Mouse (Mus musculus): Measurements from ENCODE around the gene Gm20388. TPM values are rescaled to one million over a fixed set of nuclear protein-coding genes. Genes with fewer than 3 reads are reported as not detected.

Gene Gm20388
- polyA plus RNA-seq, 1 experiment from 2014 or later: not detected

GRCm38 (mm10) chr8:120388246-120388645 lies 477.6 kb downstream of the Gm20388 start:
- Histone ChIP-seq H3K27ac (no peak overlapping the region), H3K4me3 (no peak overlapping the region), H3K9ac (no peak overlapping the region), H3K4me2 (no peak overlapping the region), H3K4me1 (replicated peaks) (peaks cover 18% of the 10 kb centered on the region), H3K9me3 (replicated peaks) (no peaks in the 10 kb centered on the region), H3K36me3 (no peaks in the 10 kb centered on the region), H3K27me3 (no peaks in the 10 kb centered on the region)
- 93% methylated on average over 6 of the region's 6 CpGs for WGBS
- ATAC-seq (replicated peaks; ENCODE audit: insufficient number of reproducible peaks, insufficient read depth, low FRiP score, low read depth): no peak

- no peaks in the 10 kb centered on the region for H3K36me3 ChIP-seq
- H3K9ac ChIP-seq: no peak overlapping the region
- H3K27ac ChIP-seq: no peak overlapping the region
- H3K27me3 ChIP-seq: no peaks in the 10 kb centered on the region
- WGBS: 79% methylated on average over 7 of the region's 7 CpGs
- no peak overlapping the region for H3K4me2 ChIP-seq
- H3K9me3 ChIP-seq (replicated peaks): no peaks in the 10 kb centered on the region
- no peak overlapping the region for H3K4me3 ChIP-seq
- H3K4me1 ChIP-seq (replicated peaks): peaks cover 12% of the 10 kb centered on the region
- ATAC-seq (replicated peaks; ENCODE audit: insufficient number of reproducible peaks, insufficient read depth, low FRiP score, low read depth): no peak
Measured at GRCm38 (mm10) chr8:120390598-120390997, 480.0 kb downstream of the Gm20388 start.

- Histone ChIP-seq H3K4me1 (replicated peaks) (peaks cover 14% of the 10 kb centered on the region), H3K36me3 (no peaks in the 10 kb centered on the region), H3K4me3 (no peak overlapping the region), H3K9me3 (replicated peaks) (no peaks in the 10 kb centered on the region), H3K27me3 (no peaks in the 10 kb centered on the region), H3K9ac (no peak overlapping the region), H3K4me2 (no peak overlapping the region), H3K27ac (no peak overlapping the region)
- WGBS: 73% methylated on average over 21 of the region's 21 CpGs
- ATAC-seq (replicated peaks; ENCODE audit: insufficient number of reproducible peaks, insufficient read depth, low FRiP score, low read depth): no peak
Measured at GRCm38 (mm10) chr8:120391856-120392255, 481.2 kb downstream of the Gm20388 start.

GRCm38 (mm10) chr8:120393085-120393484 lies 482.4 kb downstream of the Gm20388 start:
- peaks cover 23% of the 10 kb centered on the region for H3K4me1 ChIP-seq (replicated peaks)
- H3K27ac ChIP-seq: no peak overlapping the region
- H3K9ac ChIP-seq: no peak overlapping the region
- no peak overlapping the region for H3K4me2 ChIP-seq
- H3K36me3 ChIP-seq: no peaks in the 10 kb centered on the region
- H3K4me3 ChIP-seq: no peak overlapping the region
- ATAC-seq (replicated peaks; ENCODE audit: insufficient number of reproducible peaks, insufficient read depth, low FRiP score, low read depth): no peak
- no peaks in the 10 kb centered on the region for H3K9me3 ChIP-seq (replicated peaks)
- WGBS: 81% methylated on average over 11 of the region's 11 CpGs
- no peaks in the 10 kb centered on the region for H3K27me3 ChIP-seq

GRCm38 (mm10) chr8:120393871-120394275 lies 483.2 kb downstream of the Gm20388 start:
- Histone ChIP-seq H3K4me3 (no peak overlapping the region), H3K36me3 (no peaks in the 10 kb centered on the region), H3K4me2 (no peak overlapping the region), H3K27ac (no peak overlapping the region), H3K9ac (no peak overlapping the region), H3K9me3 (replicated peaks) (no peaks in the 10 kb centered on the region), H3K27me3 (no peaks in the 10 kb centered on the region), H3K4me1 (replicated peaks) (peaks cover 23% of the 10 kb centered on the region)
- WGBS: 70% methylated on average over 9 of the region's 9 CpGs
- no peak for ATAC-seq (replicated peaks; ENCODE audit: insufficient number of reproducible peaks, insufficient read depth, low FRiP score, low read depth)

- Histone ChIP-seq H3K4me2 (no peak overlapping the region), H3K4me3 (no peak overlapping the region), H3K27me3 (no peaks in the 10 kb centered on the region), H3K27ac (no peak overlapping the region), H3K9me3 (replicated peaks) (no peaks in the 10 kb centered on the region), H3K36me3 (no peaks in the 10 kb centered on the region), H3K9ac (no peak overlapping the region), H3K4me1 (replicated peaks) (peaks cover 23% of the 10 kb centered on the region)
- ATAC-seq (replicated peaks; ENCODE audit: insufficient number of reproducible peaks, insufficient read depth, low FRiP score, low read depth): no peak
- 91% methylated on average over 3 of the region's 3 CpGs for WGBS
Measured at GRCm38 (mm10) chr8:120395892-120396291, 485.3 kb downstream of the Gm20388 start.

GRCm38 (mm10) chr8:120396756-120397155 lies 486.1 kb downstream of the Gm20388 start:
- Histone ChIP-seq H3K36me3 (no peaks in the 10 kb centered on the region), H3K4me3 (no peak overlapping the region), H3K4me2 (no peak overlapping the region), H3K27ac (no peak overlapping the region), H3K9me3 (replicated peaks) (no peaks in the 10 kb centered on the region), H3K4me1 (replicated peaks) (peaks cover 23% of the 10 kb centered on the region), H3K27me3 (no peaks in the 10 kb centered on the region), H3K9ac (no peak overlapping the region)
- WGBS: 46% methylated on average over 3 of the region's 3 CpGs
- no peak for ATAC-seq (replicated peaks; ENCODE audit: insufficient number of reproducible peaks, insufficient read depth, low FRiP score, low read depth)

- Histone ChIP-seq H3K4me3 (no peak overlapping the region), H3K4me1 (replicated peaks) (peaks cover 21% of the 10 kb centered on the region), H3K9me3 (replicated peaks) (no peaks in the 10 kb centered on the region), H3K9ac (no peak overlapping the region), H3K27me3 (no peaks in the 10 kb centered on the region), H3K27ac (no peak overlapping the region), H3K36me3 (no peaks in the 10 kb centered on the region), H3K4me2 (no peak overlapping the region)
- WGBS: 53% methylated on average over 15 of the region's 15 CpGs
- ATAC-seq (replicated peaks; ENCODE audit: insufficient number of reproducible peaks, insufficient read depth, low FRiP score, low read depth): no peak
Measured at GRCm38 (mm10) chr8:120397444-120398411, 487.1 kb downstream of the Gm20388 start.

GRCm38 (mm10) chr8:120399212-120399934 lies 488.7 kb downstream of the Gm20388 start:
- Histone ChIP-seq H3K4me1 (replicated peaks) (peaks cover 15% of the 10 kb centered on the region), H3K9me3 (replicated peaks) (no peaks in the 10 kb centered on the region), H3K9ac (no peak overlapping the region), H3K27me3 (no peaks in the 10 kb centered on the region), H3K4me3 (no peak overlapping the region), H3K36me3 (no peaks in the 10 kb centered on the region), H3K27ac (no peak overlapping the region), H3K4me2 (no peak overlapping the region)
- WGBS: 65% methylated on average over 33 of the region's 33 CpGs
- no peak for ATAC-seq (replicated peaks; ENCODE audit: insufficient number of reproducible peaks, insufficient read depth, low FRiP score, low read depth)

- no peaks in the 10 kb centered on the region for H3K9me3 ChIP-seq (replicated peaks)
- WGBS: 78% methylated on average over 2 of the region's 2 CpGs
- no peak overlapping the region for H3K9ac ChIP-seq
- H3K27ac ChIP-seq: no peak overlapping the region
- H3K36me3 ChIP-seq: no peaks in the 10 kb centered on the region
- no peak overlapping the region for H3K4me3 ChIP-seq
- no peak overlapping the region for H3K4me2 ChIP-seq
- peaks cover 17% of the 10 kb centered on the region for H3K4me1 ChIP-seq (replicated peaks)
- no peak for ATAC-seq (replicated peaks; ENCODE audit: insufficient number of reproducible peaks, insufficient read depth, low FRiP score, low read depth)
- no peaks in the 10 kb centered on the region for H3K27me3 ChIP-seq
Measured at GRCm38 (mm10) chr8:120401216-120401615, 490.6 kb downstream of the Gm20388 start.

- WGBS: 87% methylated on average over 7 of the region's 7 CpGs
- ATAC-seq (replicated peaks; ENCODE audit: insufficient number of reproducible peaks, insufficient read depth, low FRiP score, low read depth): no peak
- Histone ChIP-seq H3K9ac (no peak overlapping the region), H3K9me3 (replicated peaks) (no peaks in the 10 kb centered on the region), H3K27me3 (no peaks in the 10 kb centered on the region), H3K27ac (no peak overlapping the region), H3K4me3 (no peak overlapping the region), H3K36me3 (no peaks in the 10 kb centered on the region), H3K4me2 (no peak overlapping the region), H3K4me1 (replicated peaks) (peaks cover 17% of the 10 kb centered on the region)
Measured at GRCm38 (mm10) chr8:120401712-120402111, 491.1 kb downstream of the Gm20388 start.
